ENCODE assay signal across 8 mouse cellular contexts in genomic region chr11:117686021-117686420, GRCm38 (mm10). TPM values are rescaled to one million over a fixed set of nuclear protein-coding genes. Genes with fewer than 3 reads are reported as not detected.
DNase-seq lines count a peak whose midpoint lies in the region; ATAC-seq lines count a peak whose summit lies in the region.

No protein-coding gene starts in this region.

- no peaks in the 10 kb centered on the region for H3K9me3 ChIP-seq in forebrain, embryonic 12.5 days

- ATAC-seq in erythroblast, adult 5-6 weeks (replicated peaks; ENCODE audit: low FRiP score, poor library complexity, severe bottlenecking) = peak; percentile 78
- ATAC-seq in forebrain, embryonic 12.5 days (ENCODE audit: low FRiP score) = no peak

- intact Hi-C loops in heart, postnatal 10 days (cut with DNase I) = no loop called here

- peak; percentile 14 for DNase-seq in spleen, adult 12 weeks (ENCODE audit: low spot score)
- no peak for DNase-seq in spleen, adult 18-20 months
- peak; percentile 36 to 64 for DNase-seq in lung, adult 18-20 months
- DNase-seq in thymus, postnatal 25 days = peak; percentile 36
- DNase-seq in heart, postnatal 10 days = no peak
- DNase-seq in adrenal gland, adult 2 months = no peak

- peaks cover 44% of the 10 kb centered on the region for H3K4me1 ChIP-seq in forebrain, embryonic 12.5 days

- no peak overlapping the region for H3K4me3 ChIP-seq in forebrain, embryonic 12.5 days (replicated peaks)

- H3K27me3 ChIP-seq in forebrain, embryonic 12.5 days = no peaks in the 10 kb centered on the region

- H3K27ac ChIP-seq in forebrain, embryonic 12.5 days = no peak overlapping the region

- H3K36me3 ChIP-seq in forebrain, embryonic 12.5 days (replicated peaks) = no peaks in the 10 kb centered on the region

- H3K4me2 ChIP-seq in forebrain, embryonic 12.5 days = no peak overlapping the region

- WGBS in forebrain, embryonic 12.5 days = 54% methylated on average over 8 of the region's 8 CpGs

- H3K9ac ChIP-seq in forebrain, embryonic 12.5 days = no peak overlapping the region

RNA-seq across cellular contexts. Expression of gene Tnrc6c, which starts 31.9 kb away (rescaled TPM):
- 5.6 and 6.9 TPM in 2 replicates for total RNA-seq in erythroblast, adult 5-6 weeks (2015; ENCODE audit: low replicate concordance)
- 6.3 and 9.5 TPM in 2 replicates for total RNA-seq in erythroblast, adult 5-6 weeks (2017; ENCODE audit: low replicate concordance)
- total RNA-seq in heart, postnatal 10 days (2021) = 10 to 100 TPM; 32.2 to 33.9 TPM
- 10 to 100 TPM; 21.1 to 24.6 TPM for total RNA-seq in adrenal gland, adult 2 months (2021)
- polyA plus RNA-seq in adrenal gland, adult 2 months (2012; rRNA removed) = 17.0 and 17.1 TPM in 2 replicates
- 23.7 and 25.0 TPM in 2 replicates for polyA plus RNA-seq in forebrain, embryonic 12.5 days (2016; fragmentation: Nextera tagmentation; extraction: Ambion mirVana)

Comparison
In these comparisons a context has a peak if more than half of its experiments do, and no peak if none do; other contexts are left out.
1. DNase-seq: peak in spleen, adult 12 weeks (single experiment), lung, adult 18-20 months (2 of 2) and thymus, postnatal 25 days (single experiment); none in spleen, adult 18-20 months (0 of 2), heart, postnatal 10 days (0 of 2) and adrenal gland, adult 2 months (single experiment).